Comparison of ENCODE assay signal across 26 mouse cellular contexts in the genomic region with DNA sequence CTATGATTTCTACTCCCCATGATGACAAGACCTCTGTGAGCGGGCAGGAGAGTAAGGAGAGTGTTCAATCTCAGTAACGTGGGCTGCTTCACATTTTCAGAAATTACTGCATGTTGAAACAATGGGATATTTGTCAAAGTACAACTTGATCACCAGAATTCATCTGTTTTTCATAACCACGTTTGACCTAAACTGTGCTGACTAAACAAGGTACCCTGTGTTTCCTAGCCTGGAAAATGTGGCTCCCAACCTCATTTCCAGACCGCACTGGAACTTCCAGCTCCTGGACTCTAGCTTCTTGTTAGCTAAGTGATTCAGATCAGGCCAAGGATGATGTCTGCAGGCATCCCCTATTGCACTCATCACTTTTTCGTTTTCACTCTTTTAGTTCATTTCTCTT.
DNase-seq lines count a peak whose midpoint lies in the region; ATAC-seq lines count a peak whose summit lies in the region.
"Had no signal": no experiment of that assay in that cellular context is flagged by ENCODE, and none has a peak within 500 bp of the region (broad histone marks: within the 10 kb centered on the region; RNA-seq: fewer than 3 reads in every experiment).

No protein-coding gene starts in this region.

- H3K9ac ChIP-seq in embryonic facial prominence, embryonic 12.5 days = no peak overlapping the region
- no peak overlapping the region for H3K9ac ChIP-seq in limb, embryonic 15.5 days
- H3K9ac ChIP-seq: forebrain, postnatal 0 days; kidney, embryonic 15.5 days; liver, embryonic 13.5 days; midbrain, embryonic 12.5 days; neural tube, embryonic 15.5 days had no signal

- no peak for ATAC-seq in embryonic facial prominence, embryonic 12.5 days (ENCODE audit: insufficient number of reproducible peaks, insufficient read depth, low FRiP score, low TSS enrichment)
- no peak for ATAC-seq in limb, embryonic 15.5 days (ENCODE audit: insufficient number of reproducible peaks, low FRiP score, low TSS enrichment, low read depth)
- ATAC-seq: CD4-positive, CD25-positive, alpha-beta regulatory T cell, adult 4 months; forebrain, postnatal 0 days; hindbrain, postnatal 0 days; Patski had no signal

- WGBS in embryonic facial prominence, embryonic 12.5 days = 37% methylated on average over 5 of the region's 5 CpGs
- 46% methylated on average over 5 of the region's 5 CpGs for WGBS in limb, embryonic 15.5 days

- no peaks in the 10 kb centered on the region for H3K27me3 ChIP-seq in embryonic facial prominence, embryonic 12.5 days
- no peaks in the 10 kb centered on the region for H3K27me3 ChIP-seq in limb, embryonic 15.5 days
- H3K27me3 ChIP-seq: kidney, embryonic 15.5 days; liver, embryonic 13.5 days; midbrain, embryonic 12.5 days; neural tube, embryonic 15.5 days; Patski had no signal

- H3K4me2 ChIP-seq in embryonic facial prominence, embryonic 12.5 days (replicated peaks) = no peak overlapping the region
- no peak overlapping the region for H3K4me2 ChIP-seq in limb, embryonic 15.5 days
- H3K4me2 ChIP-seq: kidney, embryonic 15.5 days; liver, embryonic 13.5 days; midbrain, embryonic 12.5 days; neural tube, embryonic 15.5 days had no signal

- H3K27ac ChIP-seq in embryonic facial prominence, embryonic 12.5 days = peak overlapping the region; percentile 60; the same call in 1 of the 2 replicates
- 0 out of 2 replicates have a peak overlapping the region, but pooled peaks have one; percentile 34 for H3K27ac ChIP-seq in limb, embryonic 15.5 days
- H3K27ac ChIP-seq: heart, embryonic 10.5 days; hindbrain, postnatal 0 days; kidney, embryonic 15.5 days; liver, embryonic 13.5 days; midbrain, embryonic 12.5 days; neural tube, embryonic 15.5 days had no signal

- no peak overlapping the region for H3K4me3 ChIP-seq in embryonic facial prominence, embryonic 12.5 days
- H3K4me3 ChIP-seq in limb, embryonic 15.5 days = no peak overlapping the region
- H3K4me3 ChIP-seq: heart, embryonic 10.5 days; kidney, embryonic 15.5 days; liver, embryonic 13.5 days; midbrain, embryonic 12.5 days; neural tube, embryonic 15.5 days had no signal

- no peaks in the 10 kb centered on the region for H3K4me1 ChIP-seq in embryonic facial prominence, embryonic 12.5 days
- no peaks in the 10 kb centered on the region for H3K4me1 ChIP-seq in limb, embryonic 15.5 days
- H3K4me1 ChIP-seq: kidney, embryonic 15.5 days; liver, embryonic 13.5 days; midbrain, embryonic 12.5 days; neural tube, embryonic 15.5 days had no signal

- H3K9me3 ChIP-seq in embryonic facial prominence, embryonic 12.5 days = no peaks in the 10 kb centered on the region
- no peaks in the 10 kb centered on the region for H3K9me3 ChIP-seq in limb, embryonic 15.5 days
- H3K9me3 ChIP-seq: heart, embryonic 10.5 days; kidney, embryonic 15.5 days; liver, embryonic 13.5 days; midbrain, embryonic 12.5 days; neural tube, embryonic 15.5 days had no signal

- peak; percentile 19 for DNase-seq in embryo, embryonic 11 days
- DNase-seq in embryo, embryonic 9.5 days (ENCODE audit: extremely low spot score) = no peak
- peak; percentile 28 for DNase-seq in hindlimb bud, embryonic 11.5 days (ENCODE audit: extremely low spot score, low read depth, low spot score)
- no peak for DNase-seq in retina, postnatal 1 day
- no peak for DNase-seq in urinary bladder, postnatal 14 days (ENCODE audit: low spot score)
- DNase-seq in cerebellum, adult 11 months = no peak
- DNase-seq: adrenal gland, adult 2 months; cerebellum, adult 8-10 months; cerebellum, postnatal 36 days; forebrain, postnatal 0 days; kidney, adult 11 months; kidney, postnatal 36 days; liver, embryonic 13.5 days; lung, adult 2 months; lung, postnatal 14 days; spleen, adult 18-20 months; thymus, postnatal 25 days had no signal

- H3K36me3 ChIP-seq in embryonic facial prominence, embryonic 12.5 days = no peaks in the 10 kb centered on the region
- H3K36me3 ChIP-seq in limb, embryonic 15.5 days = no peaks in the 10 kb centered on the region
- H3K36me3 ChIP-seq: heart, embryonic 10.5 days; kidney, embryonic 15.5 days; liver, embryonic 13.5 days; midbrain, embryonic 12.5 days; neural tube, embryonic 15.5 days had no signal

Comparison
In these comparisons a context has a peak if more than half of its experiments do, and no peak if none do; other contexts are left out.
1. DNase-seq: peak in embryo, embryonic 11 days (single experiment) and hindlimb bud, embryonic 11.5 days (single experiment); none in embryo, embryonic 9.5 days (single experiment), retina, postnatal 1 day (single experiment), urinary bladder, postnatal 14 days (single experiment) and cerebellum, adult 11 months (single experiment).